Mouse (Mus musculus) macrophage (primary cell): Measurements from ENCODE around the gene Tex12. TPM values are rescaled to one million over a fixed set of nuclear protein-coding genes. Genes with fewer than 3 reads are reported as not detected.

Experiments used
- H3K27ac ChIP-seq: fragments of 350-480 bp; formaldehyde crosslinking; 2 replicates; pipeline ENCODE4 v1.9.0; 2021
- H3K36me3 ChIP-seq: fragments of 350-480 bp; formaldehyde crosslinking; 2 replicates; pipeline ENCODE4 v1.9.0; 2021; ENCODE audit errors: inconsistent target
- H3K4me3 ChIP-seq: fragments of 350-480 bp; formaldehyde crosslinking; 2 replicates; pipeline ENCODE4 v1.9.0; 2021; ENCODE audit errors: inconsistent target
- H3K79me2 ChIP-seq: fragments of 350-480 bp; formaldehyde crosslinking; 2 replicates; pipeline ENCODE4 v1.9.0; 2021; ENCODE audit errors: inconsistent target
- WGBS: methylation state at CpG from one replicate; pipeline ENCODE4 v1.1.7; 2026; ENCODE audit warnings: inconsistent platforms; ENCODE audit not compliant: missing documents; 5-methylcytosine and 5-hydroxymethylcytosine counted together
- polyA plus RNA-seq: library from polyadenylated mRNA; stranded (reverse); fragments of 250-400 nt; gene quantifications from 3 replicates; pipeline ENCODE4 v1.2.4, GENCODE M21; 2018; ENCODE audit warnings: inconsistent platforms
- total RNA-seq, 78 experiments: library from RNA; depleted of rRNA; stranded (reverse); fragments of 250-400 nt; gene quantifications; 1 replicate in 9 of 78; 2 replicates in 24 of 78; 3 replicates in 43 of 78; 4 replicates in 2 of 78; pipeline ENCODE4 v1.2.4; 2018; ENCODE audit warnings: inconsistent platforms in 56 of 78

Tex12 gene
- 1 to 10 TPM in 1 of 26 experiments, not detected in 25; 2.0 TPM for total RNA-seq (2018; cell fraction: chromatin; rRNA removed)
- total RNA-seq (2018; cell fraction: cytosol; rRNA removed), result under 1 TPM in 7 of 26 experiments, not detected in 19; 0.14 to 0.47 (median 0.19) TPM
- total RNA-seq (2018; cell fraction: nucleus; rRNA removed), result under 1 TPM in 1 of 26 experiments, not detected in 25; 0.53 TPM
- polyA plus RNA-seq, result not detected in 3 replicates

DNA sequence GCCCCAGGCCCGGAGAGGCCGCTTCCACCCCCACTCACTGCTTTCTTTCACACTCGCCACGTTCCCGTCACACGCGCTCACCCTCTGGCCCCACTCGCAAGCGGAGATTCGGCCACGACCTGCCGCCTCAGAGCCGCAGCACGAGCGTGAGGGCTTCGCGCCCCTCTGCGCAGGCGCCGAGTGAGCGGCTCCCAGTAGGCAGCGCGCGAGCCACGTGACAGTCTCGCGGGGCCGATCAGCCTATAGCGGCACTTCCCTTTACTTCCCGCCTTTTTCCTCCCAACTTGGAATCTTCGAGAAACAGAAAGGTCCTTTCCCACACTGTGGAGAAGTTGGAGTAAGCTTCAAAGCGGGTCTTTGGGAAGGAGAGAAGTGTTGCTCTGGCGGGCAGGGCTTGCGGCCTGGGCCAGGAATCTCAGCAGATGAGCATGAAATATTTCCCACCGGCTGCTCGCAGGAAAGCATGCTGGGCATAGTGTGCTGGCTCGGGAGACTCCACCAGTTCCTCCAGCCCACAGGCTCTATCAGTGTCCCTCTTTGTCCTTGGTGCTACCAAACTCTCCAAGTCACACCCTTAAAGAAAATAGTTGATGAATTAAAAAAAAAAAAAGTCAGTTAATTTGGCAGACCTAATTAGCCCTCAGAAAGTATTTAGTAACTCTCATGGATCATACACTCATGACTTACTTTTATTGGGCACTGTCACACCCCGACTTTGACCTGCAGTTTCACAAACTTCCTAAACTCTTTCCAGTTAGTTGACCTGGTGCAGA lies at the start of gene Tex12:
TSS of gene Tex12 (minus strand) at position 181 of the 773 bp plus-strand sequence.
- 96% methylated on average over 35 of the region's 38 CpGs for WGBS
- no peak within 1 kb of the TSS for H3K27ac ChIP-seq
- H3K36me3 ChIP-seq, result no peaks in the 10 kb centered on the region
- H3K4me3 ChIP-seq, result no peak within 1 kb of the TSS
- H3K79me2 ChIP-seq, result peaks cover 3% of the 10 kb centered on the region; the same call in 1 of the 2 replicates

DNA sequence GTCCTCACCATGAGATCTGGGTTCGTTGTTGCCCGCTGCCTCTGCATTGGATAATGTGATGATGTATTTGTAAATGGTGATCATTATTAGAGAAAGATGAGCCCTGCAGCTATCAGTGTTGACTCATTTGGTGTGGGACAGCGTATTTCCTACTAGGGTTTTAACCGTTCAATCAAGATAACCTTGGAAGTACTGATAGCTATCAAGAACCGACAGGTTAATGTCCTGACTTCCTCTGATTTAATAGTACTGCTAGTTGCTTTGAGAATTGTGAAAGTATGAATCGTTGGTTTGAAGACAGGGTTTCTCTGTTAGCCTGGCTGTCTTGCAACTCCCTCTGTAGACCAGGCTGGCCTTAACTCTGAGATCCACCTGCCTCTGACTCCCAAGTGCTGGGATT lies 43.2 kb upstream of the Tex12 start:
- H3K79me2 ChIP-seq, result peaks cover 61% of the 10 kb centered on the region
- peak overlapping the region; percentile 98 for H3K4me3 ChIP-seq
- peak overlapping the region; percentile 71 for H3K27ac ChIP-seq
- peaks cover 40% of the 10 kb centered on the region for H3K36me3 ChIP-seq
- whole genome bisulfite sequencing, result 3% methylated on average over 6 of the region's 6 CpGs

DNA sequence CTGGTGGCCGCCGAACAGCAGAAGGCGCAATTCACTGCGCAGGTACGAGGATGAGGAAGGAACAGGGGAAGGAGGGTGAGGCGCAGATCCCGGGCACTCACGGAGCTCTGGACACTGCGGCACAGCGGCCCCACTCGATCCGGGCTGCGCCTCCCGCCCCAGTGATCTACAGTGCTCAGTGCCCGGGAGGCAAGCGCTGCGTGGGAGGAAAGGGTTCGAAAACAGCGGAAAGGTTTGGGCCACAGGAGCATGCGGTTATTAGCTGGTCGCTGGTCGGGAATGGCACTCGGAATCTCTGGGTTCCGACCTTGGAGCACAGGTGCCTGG lies 42.8 kb upstream of the Tex12 start:
- peak overlapping the region; percentile 98 for H3K4me3 ChIP-seq
- H3K79me2 ChIP-seq, result peaks cover 65% of the 10 kb centered on the region
- peaks cover 40% of the 10 kb centered on the region for H3K36me3 ChIP-seq
- H3K27ac ChIP-seq, result peak overlapping the region; percentile 71
- WGBS, result 3% methylated on average over 22 of the region's 24 CpGs

DNA sequence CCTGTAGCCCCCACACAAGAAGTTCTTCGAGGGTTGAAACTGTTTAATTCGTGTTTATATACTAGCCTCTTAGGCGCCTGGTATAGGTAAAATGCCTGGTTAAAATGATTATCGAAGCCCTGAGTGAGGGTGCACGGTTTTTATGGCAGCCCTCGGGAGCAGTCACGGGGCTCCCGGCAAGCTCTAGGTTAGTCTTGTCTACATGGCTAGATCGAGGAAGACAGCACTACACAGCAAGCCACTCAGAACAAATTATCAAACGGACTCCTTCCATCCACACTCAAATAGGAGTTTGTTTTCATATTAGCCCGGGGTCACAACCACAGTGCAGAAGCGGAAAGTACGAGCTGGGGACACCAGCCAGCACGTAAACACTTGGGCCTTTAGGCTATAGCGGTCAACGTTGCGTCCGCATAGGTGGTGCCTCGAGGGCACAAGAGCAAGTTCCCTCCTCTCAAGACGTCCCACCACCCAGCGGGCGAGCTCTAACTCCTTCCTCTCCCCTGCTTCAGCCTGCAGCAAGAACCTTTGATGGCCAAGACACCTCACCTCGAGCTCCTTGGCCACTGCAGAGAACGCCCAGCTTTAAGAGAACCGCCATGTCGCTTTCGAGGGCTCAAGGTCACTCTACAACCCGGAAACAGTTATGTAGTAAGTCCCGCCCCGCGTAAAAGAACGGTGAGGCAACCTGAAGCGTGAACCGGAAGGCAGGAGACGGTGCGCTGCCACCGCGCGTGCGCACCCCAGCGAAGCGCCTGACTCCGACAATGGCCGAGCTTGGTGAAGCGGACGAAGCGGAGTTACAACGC lies 42.3 kb upstream of the Tex12 start, which contains the start of the genes Sdhd and Timm8b:
TSS of gene Sdhd (minus strand) at position 624 of the 809 bp plus-strand sequence.
TSS of gene Timm8b (plus strand) at position 722 of the 809 bp plus-strand sequence.
- H3K27ac ChIP-seq, result peak within 1 kb of the TSS; percentile 71
- peaks cover 67% of the 10 kb centered on the region for H3K79me2 ChIP-seq
- WGBS, result 1% methylated on average over 48 of the region's 48 CpGs
- H3K36me3 ChIP-seq, result peaks cover 40% of the 10 kb centered on the region
- peak within 1 kb of the TSS; percentile 98 for H3K4me3 ChIP-seq

DNA sequence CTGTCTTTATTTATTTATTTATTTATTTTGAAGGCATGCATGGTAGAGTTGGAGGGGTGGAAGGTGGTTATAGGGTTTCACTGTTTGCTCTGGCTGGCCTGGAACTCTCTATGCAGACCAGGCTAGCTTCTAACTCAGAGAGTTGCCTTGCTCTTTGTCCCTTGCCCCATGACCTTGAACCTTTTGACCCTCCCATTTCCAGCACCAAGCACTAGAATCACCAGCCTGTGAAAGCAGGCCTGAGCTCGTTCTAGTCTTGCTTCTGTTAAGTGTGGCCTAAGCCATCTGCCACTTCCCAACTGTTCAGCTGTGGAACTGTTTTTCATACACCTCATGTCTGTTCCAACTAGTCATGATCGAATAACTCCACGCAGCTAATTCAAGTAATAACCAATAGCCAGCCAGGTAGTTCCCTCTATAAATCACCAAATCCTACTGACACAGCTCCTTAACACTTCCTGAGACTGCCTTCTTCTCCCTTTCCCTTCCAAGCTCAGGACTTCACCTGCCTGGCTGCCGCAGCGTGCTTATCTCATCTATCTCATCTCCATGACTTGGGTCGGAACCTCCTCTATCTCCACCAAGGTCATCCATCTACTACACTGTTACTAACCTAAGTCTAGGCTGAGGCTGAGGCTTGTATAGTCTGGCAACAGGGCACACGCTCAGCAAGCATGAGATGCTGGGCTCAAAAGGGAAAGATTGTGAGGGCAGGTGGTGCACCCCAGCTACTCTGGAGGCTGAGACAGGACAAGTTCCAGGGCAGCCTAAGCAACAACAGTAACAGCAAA lies 41.1 kb upstream of the Tex12 start:
- Histone ChIP-seq H3K4me3 (peak overlapping the region; percentile 98), H3K36me3 (peaks cover 40% of the 10 kb centered on the region), H3K79me2 (peaks cover 67% of the 10 kb centered on the region), H3K27ac (peak overlapping the region; percentile 71; the same call in 1 of the 2 replicates)
- WGBS, result 72% methylated on average over 7 of the region's 7 CpGs

DNA sequence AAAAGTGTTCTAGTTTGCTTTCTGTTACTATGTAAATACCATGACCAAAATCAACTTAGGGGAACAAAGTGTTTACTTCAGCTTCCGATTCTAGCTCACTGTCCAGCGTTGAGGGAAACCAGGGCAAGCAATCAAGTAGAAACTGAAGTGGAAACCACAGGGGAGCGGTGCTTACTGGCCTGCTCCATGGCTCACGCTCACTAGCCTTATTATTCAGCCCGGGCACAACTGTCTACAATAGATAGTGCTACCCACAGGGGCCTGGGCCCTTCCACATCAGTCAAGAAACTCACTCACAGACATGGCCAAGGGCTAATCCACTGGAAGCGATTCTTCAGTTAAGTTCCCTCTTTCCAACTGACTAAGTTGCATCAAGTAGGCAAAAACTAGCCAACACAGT lies 40.4 kb upstream of the Tex12 start:
- Histone ChIP-seq H3K4me3 (no peak overlapping the region), H3K36me3 (peaks cover 42% of the 10 kb centered on the region), H3K27ac (no peak overlapping the region), H3K79me2 (peaks cover 67% of the 10 kb centered on the region)
- 76% methylated on average over 6 of the region's 6 CpGs for WGBS

DNA sequence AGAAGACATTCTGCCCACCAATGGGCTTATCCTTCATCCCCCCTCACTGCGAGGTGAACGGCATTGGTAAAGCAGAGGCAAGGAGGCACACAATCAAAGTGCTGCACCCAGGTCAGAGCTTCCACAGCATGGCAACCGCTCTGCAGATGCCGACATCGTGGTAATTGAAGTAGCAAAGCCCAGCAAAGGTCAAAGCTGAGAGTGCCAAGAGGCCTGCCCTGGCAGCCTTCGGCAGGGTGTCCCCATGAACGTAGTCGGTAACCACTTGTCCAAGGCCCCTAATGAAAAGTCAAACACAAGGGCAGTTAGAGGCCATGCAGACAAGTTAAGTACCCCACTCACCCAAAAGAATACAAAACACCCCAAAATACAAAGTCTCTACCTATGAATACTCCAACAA lies 35.8 kb upstream of the Tex12 start:
- Histone ChIP-seq H3K79me2 (peaks cover 32% of the 10 kb centered on the region), H3K36me3 (peaks cover 54% of the 10 kb centered on the region), H3K27ac (no peak overlapping the region), H3K4me3 (no peak overlapping the region)
- WGBS, result 98% methylated on average over 8 of the region's 8 CpGs

DNA sequence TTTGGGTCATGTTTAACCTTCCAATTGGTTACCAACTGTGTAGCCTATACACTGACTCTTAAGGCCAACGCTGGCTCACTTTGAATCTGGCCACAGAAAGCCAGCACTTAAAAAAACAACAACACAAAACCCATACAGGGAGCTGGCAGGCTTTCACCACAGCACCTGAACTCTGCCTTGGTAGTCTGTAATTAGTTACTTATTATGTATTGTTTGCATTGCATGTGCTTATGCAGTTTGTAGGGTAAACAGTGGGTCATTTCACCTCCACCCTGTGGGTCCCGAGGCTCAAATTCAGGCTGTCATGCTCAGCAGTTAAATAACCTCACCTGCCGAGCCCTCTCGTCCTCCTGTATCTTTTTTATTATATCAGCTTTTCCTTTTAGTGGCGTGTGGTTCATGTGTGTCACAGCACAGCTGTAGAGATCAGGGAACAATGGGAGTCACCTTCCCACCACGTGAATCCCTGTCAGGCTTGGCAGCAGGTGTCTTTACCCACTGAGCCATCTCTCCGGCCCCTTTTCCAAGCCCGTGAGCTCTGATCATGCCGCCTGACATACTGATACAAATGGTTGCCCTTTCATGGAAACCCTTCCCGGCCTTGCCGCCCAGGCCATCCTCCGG lies 33.8 kb upstream of the Tex12 start:
- Histone ChIP-seq H3K4me3 (no peak overlapping the region), H3K36me3 (peaks cover 45% of the 10 kb centered on the region), H3K79me2 (peaks cover 11% of the 10 kb centered on the region), H3K27ac (no peak overlapping the region)
- WGBS, result 96% methylated on average over 12 of the region's 12 CpGs

DNA sequence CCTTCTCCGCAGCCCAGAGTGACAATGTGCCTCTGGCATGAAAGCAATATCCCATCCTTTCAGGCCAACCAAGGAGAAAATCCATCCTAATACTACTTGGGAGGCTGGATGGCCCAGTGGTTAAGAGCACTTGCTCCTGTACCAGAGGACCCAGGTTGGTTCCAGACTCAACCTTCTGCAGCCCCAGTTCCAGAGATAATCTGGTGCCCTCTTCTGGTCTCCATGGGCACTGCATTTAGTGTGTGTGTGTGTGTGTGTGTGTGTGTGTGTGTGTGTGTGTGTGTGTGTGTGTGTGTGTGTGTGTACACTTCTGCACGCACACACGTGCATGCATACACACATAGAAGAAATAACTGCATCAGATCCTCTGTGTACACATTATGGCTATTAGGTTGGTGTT lies 32.4 kb upstream of the Tex12 start:
- 94% methylated on average over 2 of the region's 3 CpGs for WGBS
- no peaks in the 10 kb centered on the region; the same call in 1 of the 2 replicates for H3K79me2 ChIP-seq
- no peak overlapping the region for H3K4me3 ChIP-seq
- peaks cover 32% of the 10 kb centered on the region for H3K36me3 ChIP-seq
- no peak overlapping the region for H3K27ac ChIP-seq

DNA sequence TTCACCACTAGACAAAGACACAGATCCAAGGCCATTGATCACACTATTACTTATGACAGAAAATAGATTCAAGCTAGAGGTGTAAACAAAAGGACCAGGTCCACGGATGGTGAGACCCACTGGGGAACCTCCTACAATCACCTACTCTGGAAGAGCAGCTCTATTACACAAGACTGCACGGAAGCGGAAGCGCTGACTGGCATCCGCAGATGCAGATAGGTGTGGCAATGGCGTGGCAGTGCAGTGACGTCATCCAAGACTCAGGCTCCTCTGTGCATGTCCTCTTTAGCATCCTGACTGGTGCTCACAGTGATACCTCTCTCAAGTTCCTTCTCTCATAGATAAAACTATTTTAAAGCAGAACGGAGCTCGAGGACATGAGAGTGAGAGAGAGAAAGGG lies 31.8 kb upstream of the Tex12 start:
- Histone ChIP-seq H3K36me3 (peaks cover 26% of the 10 kb centered on the region), H3K27ac (no peak overlapping the region), H3K79me2 (no peaks in the 10 kb centered on the region), H3K4me3 (no peak overlapping the region)
- WGBS, result 50% methylated on average over 6 of the region's 9 CpGs

DNA sequence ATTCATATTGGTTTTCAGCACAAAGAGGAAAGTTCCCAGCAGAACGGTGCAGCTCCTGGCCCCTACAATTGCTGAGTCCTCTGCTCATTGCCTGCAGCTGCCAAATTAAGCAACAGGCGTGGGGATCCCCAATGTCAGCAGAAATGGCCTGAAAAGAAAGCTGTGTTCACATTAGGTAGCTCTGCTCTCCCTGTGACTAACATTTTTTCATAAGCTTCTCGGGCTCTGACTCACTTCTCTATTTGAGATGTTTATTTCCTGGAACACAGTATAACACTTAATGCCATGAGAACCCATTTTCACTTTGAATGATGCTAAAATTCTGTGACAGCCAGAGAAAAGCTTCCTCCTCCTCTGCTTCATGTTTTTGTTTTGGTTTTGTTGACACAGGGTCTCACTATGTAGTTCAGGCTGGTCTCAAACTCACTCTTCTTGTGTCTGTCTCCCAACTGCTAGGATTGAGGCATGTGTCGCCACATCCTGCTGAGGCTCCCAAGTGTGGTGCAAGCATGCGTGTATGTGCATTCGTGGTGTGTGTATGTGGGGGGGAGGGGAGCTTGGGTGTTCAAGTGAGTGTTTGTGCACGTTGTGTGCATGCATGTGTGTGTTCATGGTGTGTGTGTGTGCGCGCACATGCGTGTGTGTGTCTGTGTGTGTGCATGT lies 29.9 kb upstream of the Tex12 start:
- WGBS, result 4% methylated on average over 7 of the region's 10 CpGs
- no peaks in the 10 kb centered on the region for H3K79me2 ChIP-seq
- peak overlapping the region; percentile 9; the same call in 1 of the 2 replicates for H3K4me3 ChIP-seq
- H3K27ac ChIP-seq, result peak overlapping the region; percentile 69
- peaks cover 6% of the 10 kb centered on the region for H3K36me3 ChIP-seq

DNA sequence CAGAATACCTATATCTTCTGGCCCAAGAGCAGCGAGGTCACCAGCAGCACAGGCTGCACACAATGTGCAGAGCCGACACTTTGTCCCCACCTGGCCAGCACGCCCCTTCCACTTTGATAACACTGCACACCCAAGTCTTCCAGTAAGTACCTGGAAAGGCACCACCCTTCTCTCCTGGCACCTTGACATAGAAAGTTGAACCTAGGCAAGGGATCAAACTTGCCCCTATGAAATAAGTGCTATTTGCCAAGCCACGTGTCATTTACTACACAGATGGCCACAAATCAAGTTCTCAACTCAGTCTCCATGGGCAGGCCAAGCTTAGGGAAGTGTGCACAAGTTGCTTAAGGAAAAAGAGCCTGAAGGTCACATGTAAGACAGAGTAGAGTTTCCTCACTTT lies 25.8 kb upstream of the Tex12 start:
- H3K4me3 ChIP-seq, result no peak overlapping the region
- H3K27ac ChIP-seq, result no peak overlapping the region
- no peaks in the 10 kb centered on the region for H3K79me2 ChIP-seq
- H3K36me3 ChIP-seq, result peaks cover 4% of the 10 kb centered on the region
- 86% methylated on average over 4 of the region's 4 CpGs for WGBS

DNA sequence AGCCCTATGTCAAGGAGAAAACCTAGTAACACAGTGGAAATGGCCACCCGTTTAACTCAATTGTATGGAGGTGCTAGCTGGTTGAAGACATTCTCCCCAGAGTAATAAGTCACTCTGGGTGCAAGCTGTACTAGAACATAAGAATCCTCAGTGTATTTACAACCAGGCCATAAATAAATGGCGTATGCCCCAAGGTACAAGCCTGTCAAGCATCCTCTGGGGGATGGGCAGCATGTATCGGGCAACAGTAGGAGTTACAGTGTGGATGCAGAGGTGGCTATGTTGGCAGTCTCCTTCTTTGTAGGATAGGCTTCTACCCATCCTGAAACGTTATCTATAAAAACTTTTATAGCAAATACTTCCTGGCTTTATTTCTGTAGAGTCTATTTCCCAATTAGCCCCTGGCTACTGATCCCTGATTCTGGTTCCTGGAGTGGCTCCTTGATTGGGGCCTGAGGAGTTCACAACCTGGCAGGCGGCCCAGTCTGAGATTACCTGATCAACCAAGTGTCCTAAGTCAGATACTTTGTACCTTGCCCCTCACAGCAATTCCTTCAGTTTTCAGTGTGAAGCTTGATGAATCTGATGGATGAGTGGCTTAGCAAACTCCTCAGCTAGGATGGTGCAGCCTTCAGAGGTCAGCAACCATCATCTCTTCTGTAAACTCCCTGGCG lies 24.2 kb upstream of the Tex12 start:
- 95% methylated on average over 6 of the region's 6 CpGs for WGBS
- H3K36me3 ChIP-seq, result peaks cover 15% of the 10 kb centered on the region
- H3K79me2 ChIP-seq, result no peaks in the 10 kb centered on the region
- no peak overlapping the region for H3K27ac ChIP-seq
- H3K4me3 ChIP-seq, result no peak overlapping the region
